Mouse (Mus musculus) myocyte (in vitro differentiated cells): ENCODE measurements around the gene Flrt2. TPM values are rescaled to one million over a fixed set of nuclear protein-coding genes. Genes with fewer than 3 reads are reported as not detected.

Source experiments
- H3K27me3 ChIP-seq: one replicate; pipeline ENCODE4 v1.6.1; 2011; ENCODE audit not compliant: control insufficient read depth, insufficient read depth, insufficient read length
- H3K36me3 ChIP-seq: one replicate; pipeline ENCODE4 v1.6.1; 2011; ENCODE audit not compliant: control insufficient read depth, insufficient read depth
- H3K4me2 ChIP-seq: one replicate; pipeline ENCODE4 v1.6.1; 2011; ENCODE audit warnings: low read depth, control low read depth
- H3K4me3 ChIP-seq: one replicate; pipeline ENCODE4 v1.5.1; 2011; ENCODE audit warnings: mild to moderate bottlenecking, control low read depth, moderate library complexity
- H3K79me2 ChIP-seq: one replicate; pipeline ENCODE4 v1.6.1; 2011; ENCODE audit not compliant: control insufficient read depth, insufficient read depth
- H3ac ChIP-seq: one replicate; pipeline ENCODE4 v1.6.1; 2011; ENCODE audit not compliant: control insufficient read depth, insufficient read length
- CEBPB ChIP-seq: IDR thresholded peaks from 2 replicates; pipeline ENCODE4 v1.6.1; 2011; ENCODE audit warnings: mild to moderate bottlenecking, moderate library complexity; ENCODE audit not compliant: poor library complexity, insufficient read depth, severe bottlenecking
- E2F4 ChIP-seq: IDR thresholded peaks from one replicate; pipeline ENCODE4 v1.6.1; 2011; ENCODE audit warnings: mild to moderate bottlenecking, control low read depth, moderate library complexity; ENCODE audit not compliant: insufficient read depth
- MAX ChIP-seq: IDR thresholded peaks from one replicate; pipeline ENCODE4 v1.6.1; 2011; ENCODE audit warnings: low read depth, mild to moderate bottlenecking, control low read depth
- MYOD1 ChIP-seq, 3 experiments: IDR thresholded peaks; one replicate each; pipeline ENCODE4 v1.6.1; 2011; ENCODE audit warnings: control low read depth in 2 of 3, low read depth in 2 of 3, mild to moderate bottlenecking in 2 of 3, moderate library complexity in 1 of 3; ENCODE audit not compliant: insufficient read length in 2 of 3, control insufficient read depth in 1 of 3
- MYOG ChIP-seq, 3 experiments: IDR thresholded peaks; one replicate each; pipeline ENCODE4 v1.6.1; 2011; ENCODE audit warnings: control low read depth in 2 of 3, low read depth in 2 of 3, mild to moderate bottlenecking in 2 of 3; ENCODE audit not compliant: insufficient read length in 2 of 3, control insufficient read depth in 1 of 3, insufficient read depth in 1 of 3
- POLR2A ChIP-seq: IDR thresholded peaks from one replicate; pipeline ENCODE4 v1.6.1; 2011; ENCODE audit warnings: low read depth, mild to moderate bottlenecking, control low read depth, moderate library complexity; ENCODE audit not compliant: insufficient read length
- POLR2AphosphoS2 ChIP-seq: IDR thresholded peaks from one replicate; pipeline ENCODE4 v1.6.1; 2011; ENCODE audit warnings: low read depth, control low read depth; ENCODE audit not compliant: insufficient read length
- REST ChIP-seq: IDR thresholded peaks from one replicate; pipeline ENCODE4 v1.6.1; 2011; ENCODE audit warnings: mild to moderate bottlenecking, control low read depth, moderate library complexity; ENCODE audit not compliant: insufficient read depth, insufficient read length
- SRF ChIP-seq: IDR thresholded peaks from one replicate; pipeline ENCODE4 v1.6.1; 2011; ENCODE audit warnings: low read depth; ENCODE audit not compliant: control insufficient read depth, insufficient read length
- TCF12 ChIP-seq: IDR thresholded peaks from one replicate; pipeline ENCODE4 v1.6.1; 2011; ENCODE audit warnings: mild to moderate bottlenecking, control low read depth; ENCODE audit not compliant: poor library complexity, insufficient read depth, severe bottlenecking
- TCF3 ChIP-seq: IDR thresholded peaks from one replicate; pipeline ENCODE4 v1.6.1; 2011; ENCODE audit warnings: low read depth, control low read depth; ENCODE audit not compliant: insufficient read length
- USF1 ChIP-seq: IDR thresholded peaks from one replicate; pipeline ENCODE4 v1.6.1; 2011; ENCODE audit warnings: low read depth, mild to moderate bottlenecking, control low read depth, moderate library complexity
- polyA plus RNA-seq: library from polyadenylated mRNA; unstranded; fragments of >200 nt; fragmentation: generic; extraction: Trizol; gene quantifications from one replicate; pipeline ENCODE4 v1.2.1, GENCODE M21; 2012; ENCODE audit warnings: missing spikeins

The Flrt2 gene
- polyA plus RNA-seq, 1 experiment = 6.9 TPM

- Histone ChIP-seq H3ac (no peak overlapping the region), H3K36me3 (no peaks in the 10 kb centered on the region), H3K79me2 (peaks cover 24% of the 10 kb centered on the region), H3K27me3 (no peaks in the 10 kb centered on the region), H3K4me3 (no peak overlapping the region), H3K4me2 (no peak overlapping the region)
- TF ChIP-seq POLR2A = no peak
- TF ChIP-seq TCF12 = no peak
- no peak for TF ChIP-seq MYOD1 (IDR thresholded peaks at IDR 0.05; ENCODE audit: control insufficient read depth in 1 of 3, insufficient read length in 2 of 3, low read depth in 2 of 3)
- TF ChIP-seq POLR2AphosphoS2 = no peak
- no peak for TF ChIP-seq USF1
- no peak for TF ChIP-seq MYOG (IDR thresholded peaks at IDR 0.05; ENCODE audit: control insufficient read depth in 1 of 3, insufficient read depth in 1 of 3, insufficient read length in 2 of 3, low read depth in 2 of 3)
- TF ChIP-seq CEBPB = no peak
- no peak for TF ChIP-seq SRF
- TF ChIP-seq REST = no peak
- no peak for TF ChIP-seq E2F4
- no peak for TF ChIP-seq TCF3
- no peak for TF ChIP-seq MAX
Measured at GRCm38 (mm10) chr12:95749248-95749647, 57.2 kb downstream of the Flrt2 start.

- Histone ChIP-seq H3K4me3 (no peak overlapping the region), H3K27me3 (no peaks in the 10 kb centered on the region), H3K79me2 (peaks cover 25% of the 10 kb centered on the region), H3K36me3 (no peaks in the 10 kb centered on the region), H3ac (no peak overlapping the region), H3K4me2 (peak overlapping the region; percentile 7)
- TF ChIP-seq MYOD1 (IDR thresholded peaks at IDR 0.05; ENCODE audit: control insufficient read depth in 1 of 3, insufficient read length in 2 of 3, low read depth in 2 of 3) (no peak), POLR2A (no peak)
Measured at GRCm38 (mm10) chr12:95759212-95759746, 67.3 kb downstream of the Flrt2 start.

- Histone ChIP-seq H3ac (no peak overlapping the region), H3K27me3 (no peaks in the 10 kb centered on the region), H3K4me2 (peak overlapping the region; percentile 58), H3K79me2 (peaks cover 38% of the 10 kb centered on the region), H3K36me3 (no peaks in the 10 kb centered on the region), H3K4me3 (no peak overlapping the region)
- TF ChIP-seq MYOG (IDR thresholded peaks at IDR 0.05; ENCODE audit: control insufficient read depth in 1 of 3, insufficient read depth in 1 of 3, insufficient read length in 2 of 3, low read depth in 2 of 3) (no peak), USF1 (peak; percentile 36), MYOD1 (IDR thresholded peaks at IDR 0.05; ENCODE audit: control insufficient read depth in 1 of 3, insufficient read length in 2 of 3, low read depth in 2 of 3) (peak; percentile 15 to 54 (median 39)), MAX (no peak)
Measured at GRCm38 (mm10) chr12:95765255-95765654, 73.2 kb downstream of the Flrt2 start.

GRCm38 (mm10) chr12:95769041-95769440 is 77.0 kb downstream of the Flrt2 start:
- Histone ChIP-seq H3K27me3 (no peaks in the 10 kb centered on the region), H3K4me2 (no peak overlapping the region)

GRCm38 (mm10) chr12:95770251-95770650 is 78.2 kb downstream of the Flrt2 start:
- Histone ChIP-seq H3K36me3 (no peaks in the 10 kb centered on the region), H3ac (no peak overlapping the region), H3K4me2 (no peak overlapping the region), H3K27me3 (no peaks in the 10 kb centered on the region), H3K4me3 (no peak overlapping the region), H3K79me2 (peaks cover 39% of the 10 kb centered on the region)
- TF ChIP-seq USF1 (no peak), MYOD1 (IDR thresholded peaks at IDR 0.05; ENCODE audit: control insufficient read depth in 1 of 3, insufficient read length in 2 of 3, low read depth in 2 of 3) (no peak), MYOG (IDR thresholded peaks at IDR 0.05; ENCODE audit: control insufficient read depth in 1 of 3, insufficient read depth in 1 of 3, insufficient read length in 2 of 3, low read depth in 2 of 3) (no peak)

More at GRCm38 (mm10) chr12:95769041-95769440, 77.0 kb downstream of the Flrt2 start:
- no peaks in the 10 kb centered on the region for H3K36me3 ChIP-seq
- no peak overlapping the region for H3K4me3 ChIP-seq
- H3ac ChIP-seq = no peak overlapping the region
- H3K79me2 ChIP-seq = peaks cover 31% of the 10 kb centered on the region
- TF ChIP-seq MYOD1 (IDR thresholded peaks at IDR 0.05; ENCODE audit: control insufficient read depth in 1 of 3, insufficient read length in 2 of 3, low read depth in 2 of 3) (peak; percentile 5 to 64 (median 63)), SRF (no peak), E2F4 (no peak), TCF12 (no peak), REST (no peak), USF1 (no peak), MAX (no peak), TCF3 (no peak), POLR2AphosphoS2 (no peak)
